Mouse (Mus musculus): ENCODE data around the gene Il12rb1. TPM values are rescaled to one million over a fixed set of nuclear protein-coding genes. Genes with fewer than 3 reads are reported as not detected.
A peak's percentile ranks its signal among the peaks of the same experiment; 100 is the strongest.

Il12rb1 gene
- polyA plus RNA-seq, 2 experiments: 0.13 TPM; not detected in 1

GRCm38 (mm10) chr8:70843214-70843773 is 35.0 kb downstream of the Il12rb1 start:
- Histone ChIP-seq H3K4me1 (ENCODE audit: control insufficient read depth, insufficient read depth, low read length) (0 out of 2 replicates have a peak, but pooled peaks cover 3% of the 10 kb centered on the region), H3K27me3 (ENCODE audit: control insufficient read depth, insufficient read depth, low read length) (no peaks in the 10 kb centered on the region), H3K36me3 (ENCODE audit: control insufficient read depth, insufficient read depth, low read length) (no peaks in the 10 kb centered on the region), H3K9me3 (ENCODE audit: control insufficient read depth, low read length) (no peaks in the 10 kb centered on the region), H3K4me3 (replicated peaks; ENCODE audit: low read length) (no peak overlapping the region), H3K27ac (replicated peaks; ENCODE audit: low read depth, low read length) (no peak overlapping the region), H3K4me2 (replicated peaks; ENCODE audit: low read depth, low read length, severe bottlenecking) (no peak overlapping the region), H3K9ac (ENCODE audit: low read depth, low read length, severe bottlenecking) (no peak overlapping the region)
- TF ChIP-seq POLR2A (IDR thresholded peaks at IDR 0.05; ENCODE audit: borderline replicate concordance, extremely low read depth, insufficient read depth, insufficient read length): no peak
- DNase-seq (ENCODE audit: low spot score): no peak
- WGBS: 81% methylated on average over 5 of the region's 5 CpGs
- ATAC-seq (ENCODE audit: low FRiP score, low read depth): no peak

DNA sequence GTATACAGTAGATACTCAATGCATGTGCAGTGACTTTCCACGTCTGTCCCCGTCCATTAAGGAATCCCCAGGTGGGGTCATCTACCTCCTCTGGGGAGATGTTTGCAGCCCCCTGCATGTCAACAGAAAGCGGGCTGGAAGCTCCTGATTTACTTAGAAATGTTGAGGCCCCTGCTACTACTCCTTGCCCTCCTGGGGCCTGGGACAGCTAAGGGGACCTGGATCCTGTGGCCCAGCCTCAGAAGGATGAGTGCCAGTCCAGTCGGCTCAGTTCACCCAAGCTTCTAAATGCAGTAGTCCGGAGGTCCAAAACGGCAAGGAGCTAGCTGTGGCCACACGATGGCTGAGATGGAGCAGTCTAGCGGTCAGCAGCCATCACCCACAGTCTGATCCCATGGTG is 35.7 kb downstream of the Il12rb1 start:
- 83% methylated on average over 8 of the region's 8 CpGs for WGBS
- TF ChIP-seq POLR2A (IDR thresholded peaks at IDR 0.05; ENCODE audit: borderline replicate concordance, extremely low read depth, insufficient read depth, insufficient read length): no peak
- Histone ChIP-seq H3K27me3 (ENCODE audit: control insufficient read depth, insufficient read depth, low read length) (no peaks in the 10 kb centered on the region), H3K9ac (ENCODE audit: low read depth, low read length, severe bottlenecking) (no peak overlapping the region), H3K4me2 (replicated peaks; ENCODE audit: low read depth, low read length, severe bottlenecking) (no peak overlapping the region), H3K4me1 (ENCODE audit: control insufficient read depth, insufficient read depth, low read length) (0 out of 2 replicates have a peak, but pooled peaks cover 3% of the 10 kb centered on the region), H3K36me3 (ENCODE audit: control insufficient read depth, insufficient read depth, low read length) (no peaks in the 10 kb centered on the region), H3K4me3 (replicated peaks; ENCODE audit: low read length) (no peak overlapping the region), H3K9me3 (ENCODE audit: control insufficient read depth, low read length) (no peaks in the 10 kb centered on the region), H3K27ac (replicated peaks; ENCODE audit: low read depth, low read length) (no peak overlapping the region)
- ATAC-seq (ENCODE audit: low FRiP score, low read depth) (no peak), DNase-seq (ENCODE audit: low spot score) (no peak)

GRCm38 (mm10) chr8:70844523-70844922 is 36.3 kb downstream of the Il12rb1 start:
- Histone ChIP-seq H3K4me3 (replicated peaks; ENCODE audit: low read length) (no peak overlapping the region), H3K4me2 (replicated peaks; ENCODE audit: low read depth, low read length, severe bottlenecking) (no peak overlapping the region), H3K9ac (ENCODE audit: low read depth, low read length, severe bottlenecking) (no peak overlapping the region), H3K4me1 (ENCODE audit: control insufficient read depth, insufficient read depth, low read length) (0 out of 2 replicates have a peak, but pooled peaks cover 3% of the 10 kb centered on the region), H3K36me3 (ENCODE audit: control insufficient read depth, insufficient read depth, low read length) (no peaks in the 10 kb centered on the region), H3K27me3 (ENCODE audit: control insufficient read depth, insufficient read depth, low read length) (no peaks in the 10 kb centered on the region), H3K27ac (replicated peaks; ENCODE audit: low read depth, low read length) (no peak overlapping the region), H3K9me3 (ENCODE audit: control insufficient read depth, low read length) (no peaks in the 10 kb centered on the region)
- ATAC-seq (ENCODE audit: low FRiP score, low read depth): no peak
- WGBS: 0% methylated on average over 6 of the region's 6 CpGs
- no peak for TF ChIP-seq POLR2A (IDR thresholded peaks at IDR 0.05; ENCODE audit: borderline replicate concordance, extremely low read depth, insufficient read depth, insufficient read length)
- peak; percentile 88 for DNase-seq (ENCODE audit: low spot score)

GRCm38 (mm10) chr8:70845108-70845507 is 36.9 kb downstream of the Il12rb1 start:
- 47% methylated on average over 5 of the region's 5 CpGs for WGBS

GRCm38 (mm10) chr8:70846371-70847154 is 38.3 kb downstream of the Il12rb1 start:
- H3K9ac ChIP-seq (ENCODE audit: low read depth, low read length, severe bottlenecking): no peak overlapping the region
- DNase-seq (ENCODE audit: low spot score) (no peak), ATAC-seq (ENCODE audit: low FRiP score, low read depth) (no peak)
- no peak overlapping the region for H3K4me2 ChIP-seq (replicated peaks; ENCODE audit: low read depth, low read length, severe bottlenecking)
- no peak for TF ChIP-seq POLR2A (IDR thresholded peaks at IDR 0.05; ENCODE audit: borderline replicate concordance, extremely low read depth, insufficient read depth, insufficient read length)
- no peak overlapping the region for H3K27ac ChIP-seq (replicated peaks; ENCODE audit: low read depth, low read length)
- H3K36me3 ChIP-seq (ENCODE audit: control insufficient read depth, insufficient read depth, low read length): no peaks in the 10 kb centered on the region
- no peaks in the 10 kb centered on the region for H3K9me3 ChIP-seq (ENCODE audit: control insufficient read depth, low read length)
- 57% methylated on average over 15 of the region's 15 CpGs for WGBS
- no peaks in the 10 kb centered on the region for H3K27me3 ChIP-seq (ENCODE audit: control insufficient read depth, insufficient read depth, low read length)
- no peak overlapping the region for H3K4me3 ChIP-seq (replicated peaks; ENCODE audit: low read length)
- H3K4me1 ChIP-seq (ENCODE audit: control insufficient read depth, insufficient read depth, low read length): no peaks in the 10 kb centered on the region

More at GRCm38 (mm10) chr8:70845108-70845507, 36.9 kb downstream of the Il12rb1 start:
- Histone ChIP-seq H3K27ac (replicated peaks; ENCODE audit: low read depth, low read length) (no peak overlapping the region), H3K9me3 (ENCODE audit: control insufficient read depth, low read length) (no peaks in the 10 kb centered on the region), H3K4me3 (replicated peaks; ENCODE audit: low read length) (no peak overlapping the region), H3K9ac (ENCODE audit: low read depth, low read length, severe bottlenecking) (no peak overlapping the region), H3K4me1 (ENCODE audit: control insufficient read depth, insufficient read depth, low read length) (0 out of 2 replicates have a peak, but pooled peaks cover 3% of the 10 kb centered on the region), H3K36me3 (ENCODE audit: control insufficient read depth, insufficient read depth, low read length) (no peaks in the 10 kb centered on the region), H3K4me2 (replicated peaks; ENCODE audit: low read depth, low read length, severe bottlenecking) (no peak overlapping the region), H3K27me3 (ENCODE audit: control insufficient read depth, insufficient read depth, low read length) (no peaks in the 10 kb centered on the region)
- ATAC-seq (ENCODE audit: low FRiP score, low read depth): no peak
- TF ChIP-seq POLR2A (IDR thresholded peaks at IDR 0.05; ENCODE audit: borderline replicate concordance, extremely low read depth, insufficient read depth, insufficient read length): no peak
- DNase-seq (ENCODE audit: low spot score): no peak

Data from limb, embryonic 14.5 days (tissue).